Mouse (Mus musculus) retina, embryonic 14.5 days (tissue): ENCODE data around the gene Qpctl.

Experiments
- DNase-seq: peaks from one replicate; pipeline ENCODE4 v3.0.0-alpha.2; 2015; ENCODE audit warnings: low spot score

The Qpctl gene

GRCm38 (mm10) chr7:19119631-19120429 is 29.3 kb downstream of the Qpctl start, which contains the start of gene Fbxo46:
Fbxo46 (plus strand) TSS chr7:19119859.
- peak; percentile 99 for DNase-seq

GRCm38 (mm10) chr7:19119083-19119482 is 30.0 kb downstream of the Qpctl start:
- DNase-seq: no peak

- DNase-seq: peak; percentile 69
Measured at GRCm38 (mm10) chr7:19118028-19118771, 30.9 kb downstream of the Qpctl start, which contains the start of gene Gm4969. Gm4969 (minus strand) TSS chr7:19118368.

GRCm38 (mm10) chr7:19109565-19109964 is 39.5 kb downstream of the Qpctl start:
- no peak for DNase-seq

GRCm38 (mm10) chr7:19107436-19107835 is 41.7 kb downstream of the Qpctl start:
- DNase-seq: no peak

- DNase-seq: no peak
Measured at GRCm38 (mm10) chr7:19104486-19104885, 44.6 kb downstream of the Qpctl start.

GRCm38 (mm10) chr7:19103741-19104140 is 45.4 kb downstream of the Qpctl start:
- DNase-seq: no peak

GRCm38 (mm10) chr7:19100290-19100689 is 48.8 kb downstream of the Qpctl start:
- DNase-seq: no peak

- DNase-seq: no peak
Measured at GRCm38 (mm10) chr7:19098811-19099210, 50.3 kb downstream of the Qpctl start.

- DNase-seq: no peak
Measured at GRCm38 (mm10) chr7:19097863-19098262, 51.2 kb downstream of the Qpctl start.

- no peak for DNase-seq
Measured at GRCm38 (mm10) chr7:19097217-19097616, 51.9 kb downstream of the Qpctl start.

GRCm38 (mm10) chr7:19096421-19096976 is 52.6 kb downstream of the Qpctl start:
- DNase-seq: no peak

GRCm38 (mm10) chr7:19095751-19096110 is 53.4 kb downstream of the Qpctl start:
- DNase-seq: peak; percentile 63

- DNase-seq: peak; percentile 63
Measured at GRCm38 (mm10) chr7:19094826-19095750, 54.0 kb downstream of the Qpctl start.

- peak; percentile 62 for DNase-seq
Measured at GRCm38 (mm10) chr7:19094471-19094825, 54.6 kb downstream of the Qpctl start, which contains the start of gene Six5. Six5 (plus strand) TSS chr7:19094594.

GRCm38 (mm10) chr7:19093537-19094385 is 55.3 kb downstream of the Qpctl start:
- DNase-seq: peak; percentile 98

GRCm38 (mm10) chr7:19093174-19093521 is 55.9 kb downstream of the Qpctl start:
- peak; percentile 86 for DNase-seq

GRCm38 (mm10) chr7:19092381-19093173 is 56.5 kb downstream of the Qpctl start:
- DNase-seq: peak; percentile 69

GRCm38 (mm10) chr7:19091913-19092312 is 57.2 kb downstream of the Qpctl start:
- no peak for DNase-seq
